Mouse (Mus musculus): ENCODE measurements at regions not wholly inside any gene's neighbourhood (a gene's known extent, or its start where the extent isn't known, plus 50 kb on each side); places are given as distances from the start of the nearest gene placed in this dataset.

DNA sequence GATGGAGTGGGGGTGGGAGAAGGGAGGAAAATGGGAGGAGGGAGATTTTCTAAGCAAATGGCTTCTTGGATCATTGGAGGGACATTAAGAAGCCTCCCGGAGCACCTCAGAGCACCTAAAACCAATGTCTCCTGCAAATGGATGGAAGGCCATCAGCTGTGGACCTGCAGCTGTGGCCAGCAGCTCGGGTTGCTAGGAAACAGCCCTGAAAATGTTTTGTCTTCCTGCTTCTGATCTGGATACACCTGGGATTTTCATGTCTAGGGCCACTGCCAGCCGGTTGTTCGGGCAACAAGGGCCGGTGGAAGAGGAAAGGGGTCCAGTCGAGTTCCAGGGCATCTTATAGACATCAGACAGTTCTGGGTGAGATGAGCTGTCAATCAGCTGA is 330.8 kb upstream of the Zmiz1 start:
- Histone ChIP-seq H3K9me3 (ENCODE audit: control insufficient read depth, insufficient read depth, low read depth, low read length) (no peaks in the 10 kb centered on the region), H3K9ac (ENCODE audit: insufficient read depth, low read depth, low read length, poor library complexity, severe bottlenecking) (no peak overlapping the region), H3K4me3 (ENCODE audit: insufficient read depth in 1 of 2, low read depth in 1 of 2, low read length in 2 of 2, poor library complexity in 1 of 2, severe bottlenecking in 1 of 2) (no peak overlapping the region), H3K27ac (ENCODE audit: insufficient read depth, low read depth, low read length, poor library complexity, severe bottlenecking) (no peak overlapping the region), H3K36me3 (ENCODE audit: control insufficient read depth, insufficient read depth, low read length, poor library complexity, severe bottlenecking) (no peaks in the 10 kb centered on the region), H3K4me1 (ENCODE audit: control insufficient read depth in 2 of 2, insufficient read depth in 2 of 2, low read length in 2 of 2, poor library complexity in 1 of 2) (no peaks in the 10 kb centered on the region)
- in situ Hi-C loops (cut with MboI; ENCODE audit: low sequenced_read_pairs in 2 of 2, unreplicated experiment in 2 of 2) = no loop called here
- no peak for DNase-seq (ENCODE audit: low read depth, low spot score)
- TF ChIP-seq MAFK (IDR thresholded peaks at IDR 0.05; ENCODE audit: insufficient read depth, low read depth, low read length) (no peak), CHD2 (IDR thresholded peaks at IDR 0.05; ENCODE audit: low read depth, low read length) (no peak)

DNA sequence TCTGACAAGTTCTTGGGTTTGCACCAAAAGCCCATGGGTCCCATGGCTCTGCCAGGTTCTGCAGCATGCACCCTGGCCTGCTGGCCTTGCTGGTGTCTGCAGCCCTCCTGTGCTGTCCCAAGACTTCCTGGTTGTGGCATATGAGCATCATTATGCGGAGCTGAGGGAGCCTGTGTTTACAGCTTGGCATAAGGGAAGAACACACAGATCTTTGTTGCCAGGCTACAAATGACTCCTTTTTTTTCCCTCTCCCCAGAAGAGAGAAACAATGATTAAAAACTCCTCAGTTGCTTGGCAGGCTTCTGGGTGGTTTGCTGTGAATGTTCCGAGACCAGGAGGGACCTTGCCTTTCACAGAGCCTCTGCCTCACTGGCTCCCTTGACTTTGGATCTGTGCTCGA is 323.6 kb upstream of the Zmiz1 start:
- Histone ChIP-seq H3K4me1 (ENCODE audit: control insufficient read depth in 2 of 2, insufficient read depth in 2 of 2, low read length in 2 of 2, poor library complexity in 1 of 2) (no peaks in the 10 kb centered on the region), H3K36me3 (ENCODE audit: control insufficient read depth, insufficient read depth, low read length, poor library complexity, severe bottlenecking) (no peaks in the 10 kb centered on the region)
- in situ Hi-C loops (cut with MboI; ENCODE audit: low sequenced_read_pairs in 2 of 2, unreplicated experiment in 2 of 2) = no loop called here

DNA sequence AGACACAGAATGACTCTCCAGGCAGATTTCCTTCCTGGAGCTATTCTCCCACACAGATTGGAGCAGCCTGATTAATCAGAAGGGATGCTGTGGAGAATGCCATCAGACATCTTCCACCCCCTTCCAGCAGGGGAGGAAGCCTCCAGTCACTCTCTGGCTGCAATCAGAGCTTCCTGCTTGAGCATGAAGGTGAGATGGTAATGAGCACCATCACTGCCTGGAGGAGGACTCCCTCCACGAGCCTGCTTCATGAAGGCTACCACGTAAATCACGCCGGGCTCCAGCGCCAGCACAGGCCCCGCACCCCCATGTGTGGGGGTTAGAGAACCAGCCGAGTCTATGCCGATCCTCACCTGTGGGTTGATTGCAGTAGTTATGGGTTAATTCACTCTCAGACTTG is 321.7 kb upstream of the Zmiz1 start:
- H3K4me1 ChIP-seq (ENCODE audit: control insufficient read depth in 2 of 2, insufficient read depth in 2 of 2, low read length in 2 of 2, poor library complexity in 1 of 2) = no peaks in the 10 kb centered on the region
- no peak overlapping the region for H3K27ac ChIP-seq (ENCODE audit: insufficient read depth, low read depth, low read length, poor library complexity, severe bottlenecking)
- in situ Hi-C loops (cut with MboI; ENCODE audit: low sequenced_read_pairs in 2 of 2, unreplicated experiment in 2 of 2) = no loop called here
- no peak overlapping the region for H3K4me3 ChIP-seq (ENCODE audit: insufficient read depth in 1 of 2, low read depth in 1 of 2, low read length in 2 of 2, poor library complexity in 1 of 2, severe bottlenecking in 1 of 2)
- TF ChIP-seq MAFK (IDR thresholded peaks at IDR 0.05; ENCODE audit: insufficient read depth, low read depth, low read length) (no peak), ZNF384 (IDR thresholded peaks at IDR 0.05; ENCODE audit: low read depth, low read length) (no peak), CHD2 (IDR thresholded peaks at IDR 0.05; ENCODE audit: low read depth, low read length) (no peak), HCFC1 (IDR thresholded peaks at IDR 0.05; ENCODE audit: borderline replicate concordance, insufficient read depth, low read length) (no peak), ZC3H11A (IDR thresholded peaks at IDR 0.05; ENCODE audit: borderline replicate concordance, low read depth, low read length) (no peak)
- no peaks in the 10 kb centered on the region for H3K36me3 ChIP-seq (ENCODE audit: control insufficient read depth, insufficient read depth, low read length, poor library complexity, severe bottlenecking)
- no peak overlapping the region for H3K9ac ChIP-seq (ENCODE audit: insufficient read depth, low read depth, low read length, poor library complexity, severe bottlenecking)
- H3K9me3 ChIP-seq (ENCODE audit: control insufficient read depth, insufficient read depth, low read depth, low read length) = no peaks in the 10 kb centered on the region
- no peak for DNase-seq (ENCODE audit: low read depth, low spot score)

More for the DNA sequence above, 323.6 kb upstream of the Zmiz1 start:
- H3K27ac ChIP-seq (ENCODE audit: insufficient read depth, low read depth, low read length, poor library complexity, severe bottlenecking) = no peak overlapping the region
- no peak overlapping the region for H3K9ac ChIP-seq (ENCODE audit: insufficient read depth, low read depth, low read length, poor library complexity, severe bottlenecking)
- DNase-seq (ENCODE audit: low read depth, low spot score) = no peak
- no peaks in the 10 kb centered on the region for H3K9me3 ChIP-seq (ENCODE audit: control insufficient read depth, insufficient read depth, low read depth, low read length)
- no peak for TF ChIP-seq ZNF384 (IDR thresholded peaks at IDR 0.05; ENCODE audit: low read depth, low read length)
- TF ChIP-seq MAFK (IDR thresholded peaks at IDR 0.05; ENCODE audit: insufficient read depth, low read depth, low read length) = no peak
- no peak overlapping the region for H3K4me3 ChIP-seq (ENCODE audit: insufficient read depth in 1 of 2, low read depth in 1 of 2, low read length in 2 of 2, poor library complexity in 1 of 2, severe bottlenecking in 1 of 2)

DNA sequence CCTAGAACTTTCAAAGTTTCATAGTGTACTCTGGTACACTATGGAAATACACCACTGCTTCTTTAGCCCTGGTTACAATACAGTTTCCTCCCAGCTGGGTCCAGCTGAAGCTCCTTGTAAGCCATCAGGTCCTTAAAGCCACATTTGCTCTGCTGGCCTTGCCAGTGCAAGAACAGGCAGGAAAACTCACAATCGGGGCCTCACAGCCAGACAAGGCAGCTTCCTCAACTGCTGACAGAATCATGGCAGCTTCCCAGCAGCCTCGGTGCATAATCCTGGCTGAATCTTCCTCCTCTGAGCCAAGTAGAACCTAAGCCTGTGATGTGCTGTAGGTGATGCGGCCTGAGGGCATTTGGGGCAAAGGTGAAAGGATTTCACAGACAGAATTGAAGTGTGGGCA is 320.5 kb upstream of the Zmiz1 start:
- Histone ChIP-seq H3K9ac (ENCODE audit: insufficient read depth, low read depth, low read length, poor library complexity, severe bottlenecking) (no peak overlapping the region), H3K4me1 (ENCODE audit: control insufficient read depth in 2 of 2, insufficient read depth in 2 of 2, low read length in 2 of 2, poor library complexity in 1 of 2) (no peaks in the 10 kb centered on the region), H3K4me3 (ENCODE audit: insufficient read depth in 1 of 2, low read depth in 1 of 2, low read length in 2 of 2, poor library complexity in 1 of 2, severe bottlenecking in 1 of 2) (no peak overlapping the region), H3K36me3 (ENCODE audit: control insufficient read depth, insufficient read depth, low read length, poor library complexity, severe bottlenecking) (no peaks in the 10 kb centered on the region), H3K27ac (ENCODE audit: insufficient read depth, low read depth, low read length, poor library complexity, severe bottlenecking) (no peak overlapping the region), H3K9me3 (ENCODE audit: control insufficient read depth, insufficient read depth, low read depth, low read length) (no peaks in the 10 kb centered on the region)
- in situ Hi-C loops (cut with MboI; ENCODE audit: low sequenced_read_pairs in 2 of 2, unreplicated experiment in 2 of 2) = no loop called here
- DNase-seq (ENCODE audit: low read depth, low spot score) = no peak
- TF ChIP-seq HCFC1 (IDR thresholded peaks at IDR 0.05; ENCODE audit: borderline replicate concordance, insufficient read depth, low read length) = no peak
- no peak for TF ChIP-seq CHD2 (IDR thresholded peaks at IDR 0.05; ENCODE audit: low read depth, low read length)
- no peak for TF ChIP-seq MAFK (IDR thresholded peaks at IDR 0.05; ENCODE audit: insufficient read depth, low read depth, low read length)

DNA sequence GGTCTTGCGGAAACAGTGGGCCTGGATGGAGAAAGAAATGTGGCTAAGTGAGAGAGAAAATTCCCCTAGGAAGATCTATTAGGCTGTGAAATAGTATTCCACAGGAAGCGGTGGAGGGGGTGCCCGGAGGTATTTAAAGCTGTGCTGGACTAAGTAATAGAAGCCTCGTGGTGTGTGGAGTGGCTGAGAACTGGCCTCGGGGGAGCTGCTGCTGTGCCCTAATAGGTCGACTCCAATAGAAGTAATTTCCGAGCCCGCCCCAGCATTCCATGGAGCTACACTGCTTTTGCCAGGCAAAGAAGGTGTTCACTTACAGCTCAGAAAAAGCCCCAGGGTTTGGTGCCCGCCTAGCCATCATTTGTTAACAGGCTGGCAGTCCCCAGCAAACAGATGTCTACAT is 317.1 kb upstream of the Zmiz1 start:
- TF ChIP-seq MAFK (IDR thresholded peaks at IDR 0.05; ENCODE audit: insufficient read depth, low read depth, low read length) (no peak), ZNF384 (IDR thresholded peaks at IDR 0.05; ENCODE audit: low read depth, low read length) (no peak), ZC3H11A (IDR thresholded peaks at IDR 0.05; ENCODE audit: borderline replicate concordance, low read depth, low read length) (no peak), CHD2 (IDR thresholded peaks at IDR 0.05; ENCODE audit: low read depth, low read length) (no peak), HCFC1 (IDR thresholded peaks at IDR 0.05; ENCODE audit: borderline replicate concordance, insufficient read depth, low read length) (no peak)

More for the DNA sequence above, 317.1 kb upstream of the Zmiz1 start:
- no peak overlapping the region for H3K4me3 ChIP-seq (ENCODE audit: insufficient read depth in 1 of 2, low read depth in 1 of 2, low read length in 2 of 2, poor library complexity in 1 of 2, severe bottlenecking in 1 of 2)
- no peak overlapping the region for H3K9ac ChIP-seq (ENCODE audit: insufficient read depth, low read depth, low read length, poor library complexity, severe bottlenecking)
- no peak overlapping the region for H3K27ac ChIP-seq (ENCODE audit: insufficient read depth, low read depth, low read length, poor library complexity, severe bottlenecking)
- no peaks in the 10 kb centered on the region for H3K36me3 ChIP-seq (ENCODE audit: control insufficient read depth, insufficient read depth, low read length, poor library complexity, severe bottlenecking)
- in situ Hi-C loops (cut with MboI; ENCODE audit: low sequenced_read_pairs in 2 of 2, unreplicated experiment in 2 of 2) = no loop called here
- no peaks in the 10 kb centered on the region for H3K9me3 ChIP-seq (ENCODE audit: control insufficient read depth, insufficient read depth, low read depth, low read length)
- DNase-seq (ENCODE audit: low read depth, low spot score) = no peak
- no peaks in the 10 kb centered on the region for H3K4me1 ChIP-seq (ENCODE audit: control insufficient read depth in 2 of 2, insufficient read depth in 2 of 2, low read length in 2 of 2, poor library complexity in 1 of 2)
